Mouse (Mus musculus): Measurements from ENCODE around the gene Tmem29.

- no peak for TF ChIP-seq CTCF (IDR thresholded peaks at IDR 0.05; ENCODE audit: borderline replicate concordance, extremely low read depth, insufficient read depth, insufficient read length)
- TF ChIP-seq POLR2A (IDR thresholded peaks at IDR 0.05; ENCODE audit: borderline replicate concordance, extremely low read depth, insufficient read depth, insufficient read length, poor library complexity, severe bottlenecking) = no peak
Observed at GRCm38 (mm10) chrX:150440505-150441338, 18.2 kb downstream of the Tmem29 start.
